Mouse (Mus musculus): ENCODE results near the gene Ctsw.

GRCm38 (mm10) chr19:5444954-5445353, 23.4 kb downstream of the Ctsw start:
- TF ChIP-seq CTCF (IDR thresholded peaks at IDR 0.05; ENCODE audit: low read depth, low read length) (no peak), POLR2A (IDR thresholded peaks at IDR 0.05; ENCODE audit: extremely low read depth, insufficient read depth, low read length) (no peak)
